Mouse (Mus musculus) stomach, postnatal 0 days (tissue): ENCODE data around the gene Ceacam15. TPM values are rescaled to one million over a fixed set of nuclear protein-coding genes. Genes with fewer than 3 reads are reported as not detected.
"Not testable (repeated sequence)": the region's sequence is repeated elsewhere in the genome, so short reads cannot be mapped to it uniquely, and the experiment has no call there.

Source experiments
- ATAC-seq: fragments of 200-750 bp; cut with Nextera tagmentation; 2 replicates; pipeline ENCODE4 v1.8.0; 2017; ENCODE audit not compliant: low FRiP score, low TSS enrichment
- DNase-seq: peaks from one replicate; pipeline ENCODE4 v3.0.0-alpha.2; 2016; ENCODE audit warnings: low spot score
- H3K27ac ChIP-seq: fragments of 300-500 bp; sonication (generic); replicated peaks from 2 replicates; pipeline ENCODE4 v1.5.1; 2014; ENCODE audit warnings: mild to moderate bottlenecking, control low read depth
- H3K27me3 ChIP-seq: fragments of 300-500 bp; sonication (generic); 2 replicates; pipeline ENCODE4 v1.6.1; 2014; ENCODE audit warnings: low read length; ENCODE audit not compliant: control insufficient read depth, insufficient read depth
- H3K36me3 ChIP-seq: fragments of 300-500 bp; sonication (generic); 2 replicates; pipeline ENCODE4 v1.6.1; 2014; ENCODE audit warnings: low read length, mixed read lengths; ENCODE audit not compliant: control insufficient read depth, insufficient read depth
- H3K4me1 ChIP-seq: fragments of 300-500 bp; sonication (generic); replicated peaks from 2 replicates; pipeline ENCODE4 v1.6.1; 2014; ENCODE audit warnings: antibody characterized with exemption; ENCODE audit not compliant: control insufficient read depth, insufficient read depth
- H3K4me2 ChIP-seq: fragments of 300-500 bp; sonication (generic); replicated peaks from 2 replicates; pipeline ENCODE4 v1.6.1; 2014; ENCODE audit warnings: low read depth, mild to moderate bottlenecking, control low read depth, moderate library complexity
- H3K4me3 ChIP-seq: fragments of 300-500 bp; sonication (generic); 2 replicates; pipeline ENCODE4 v1.5.1; 2014; ENCODE audit warnings: low read depth, low read length, control low read depth
- H3K9ac ChIP-seq: fragments of 300-500 bp; sonication (generic); 2 replicates; pipeline ENCODE4 v1.6.1; 2014; ENCODE audit warnings: mild to moderate bottlenecking, low read length, control low read depth, mixed read lengths
- H3K9me3 ChIP-seq: fragments of 300-500 bp; sonication (generic); 2 replicates; pipeline ENCODE4 v1.6.1; 2016; ENCODE audit warnings: low read length; ENCODE audit not compliant: control insufficient read depth
- CTCF ChIP-seq: IDR thresholded peaks from 2 replicates; pipeline ENCODE4 v1.5.1; 2016; ENCODE audit warnings: antibody characterized with exemption, low read depth, mild to moderate bottlenecking, moderate library complexity
- EP300 ChIP-seq: optimal IDR thresholded peaks from 2 replicates; pipeline ENCODE3; 2016; ENCODE audit warnings: antibody characterized with exemption
- WGBS: fragments of 180-500 bp; shearing (Covaris S2); extraction: QIAGEN DNeasy Blood & Tissue Kit; methylation state at CpG from one replicate; pipeline ENCODE4 v1.1.7; 2014; 5-methylcytosine and 5-hydroxymethylcytosine counted together
- polyA plus RNA-seq: library from polyadenylated mRNA; unstranded; fragments of >200 nt; fragmentation: Nextera tagmentation; extraction: Ambion mirVana; gene quantifications from 2 replicates; pipeline ENCODE4 v1.2.1, GENCODE M21; 2015

The Ceacam15 gene
- polyA plus RNA-seq, 1 experiment from 2014 or later = not detected

DNA sequence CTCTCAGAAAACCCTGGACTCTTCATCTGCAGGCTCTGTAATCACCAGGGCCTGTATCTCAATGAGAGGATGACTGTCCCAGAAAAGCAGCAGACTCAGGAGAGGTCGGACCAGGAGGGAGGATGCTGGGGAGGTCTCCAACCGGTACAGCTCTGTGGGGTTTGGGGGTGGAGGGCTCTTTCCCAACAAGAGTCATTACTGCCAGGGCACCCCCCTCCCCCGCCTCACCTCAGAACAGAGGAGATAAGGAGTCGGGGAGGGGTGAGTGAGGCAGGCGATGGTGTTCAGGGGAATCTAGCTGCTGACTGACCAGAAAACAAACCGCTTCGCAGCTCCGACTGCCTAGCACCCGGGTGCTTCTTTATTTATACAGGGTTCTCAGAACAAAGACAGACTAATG is 32.7 kb upstream of the Ceacam15 start:
- TF ChIP-seq EP300 (no peak), CTCF (no peak)
- ATAC-seq (no peak), DNase-seq (no peak)
- Histone ChIP-seq H3K4me1 (no peaks in the 10 kb centered on the region), H3K27ac (no peak overlapping the region), H3K4me3 (no peak overlapping the region), H3K36me3 (no peaks in the 10 kb centered on the region), H3K9ac (no peak overlapping the region), H3K9me3 (no peaks in the 10 kb centered on the region), H3K27me3 (no peaks in the 10 kb centered on the region), H3K4me2 (no peak overlapping the region)
- WGBS = 19% methylated on average over 9 of the region's 9 CpGs

DNA sequence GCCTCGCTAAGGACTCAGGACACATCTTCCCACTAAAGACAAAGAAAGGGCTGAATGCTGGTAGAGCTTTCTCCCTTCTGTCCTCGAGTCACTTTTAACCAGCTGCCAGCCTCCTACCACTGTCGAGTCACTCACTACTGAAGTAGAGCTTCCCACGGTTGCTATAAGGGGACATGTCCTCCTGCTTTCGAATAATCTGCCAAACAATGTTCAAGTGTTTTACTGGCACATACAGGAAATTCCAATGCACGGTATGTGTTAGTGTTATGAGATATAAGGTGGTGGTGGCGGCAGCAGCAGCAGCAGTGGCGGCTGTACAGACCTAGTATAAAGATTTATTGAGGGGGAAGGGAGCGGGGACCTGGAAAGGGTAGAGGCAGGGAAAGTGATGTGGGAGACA is 30.9 kb upstream of the Ceacam15 start:
- WGBS = 27% methylated on average over 9 of the region's 9 CpGs
- TF ChIP-seq CTCF (no peak), EP300 (no peak)
- H3K27ac ChIP-seq = no peak overlapping the region
- DNase-seq (no peak), ATAC-seq (no peak)
- H3K27me3 ChIP-seq = no peaks in the 10 kb centered on the region
- H3K4me3 ChIP-seq = no peak overlapping the region
- H3K9me3 ChIP-seq = no peaks in the 10 kb centered on the region
- no peaks in the 10 kb centered on the region for H3K36me3 ChIP-seq
- H3K4me1 ChIP-seq = no peaks in the 10 kb centered on the region
- no peak overlapping the region for H3K4me2 ChIP-seq
- H3K9ac ChIP-seq = no peak overlapping the region

DNA sequence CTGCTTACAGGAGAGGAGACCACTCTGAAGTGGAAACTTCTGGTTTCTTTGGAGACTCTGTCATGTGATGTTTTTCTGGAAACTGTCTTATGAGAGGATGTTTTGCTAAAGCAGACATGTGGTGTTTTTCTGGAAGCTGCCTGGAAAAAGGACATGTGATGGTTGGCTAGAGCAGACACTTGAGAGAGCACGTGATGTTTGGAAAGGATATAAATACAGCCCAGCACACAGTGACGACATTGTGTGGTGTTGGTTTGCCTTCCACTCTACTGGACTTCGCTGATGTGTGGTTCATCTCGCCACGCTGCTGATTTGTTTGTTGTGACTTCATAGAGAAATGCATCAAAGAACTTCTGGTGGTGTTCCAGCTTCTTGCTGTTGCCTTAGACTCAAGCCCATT is 25.1 kb upstream of the Ceacam15 start:
- Histone ChIP-seq H3K27ac (no peak overlapping the region), H3K4me3 (no peak overlapping the region), H3K9ac (no peak overlapping the region), H3K4me2 (no peak overlapping the region), H3K9me3 (no peaks in the 10 kb centered on the region), H3K27me3 (no peaks in the 10 kb centered on the region), H3K36me3 (no peaks in the 10 kb centered on the region), H3K4me1 (no peaks in the 10 kb centered on the region)
- ATAC-seq (no peak), DNase-seq (no peak)
- TF ChIP-seq CTCF (no peak), EP300 (no peak)
- 52% methylated on average over 5 of the region's 5 CpGs for WGBS

DNA sequence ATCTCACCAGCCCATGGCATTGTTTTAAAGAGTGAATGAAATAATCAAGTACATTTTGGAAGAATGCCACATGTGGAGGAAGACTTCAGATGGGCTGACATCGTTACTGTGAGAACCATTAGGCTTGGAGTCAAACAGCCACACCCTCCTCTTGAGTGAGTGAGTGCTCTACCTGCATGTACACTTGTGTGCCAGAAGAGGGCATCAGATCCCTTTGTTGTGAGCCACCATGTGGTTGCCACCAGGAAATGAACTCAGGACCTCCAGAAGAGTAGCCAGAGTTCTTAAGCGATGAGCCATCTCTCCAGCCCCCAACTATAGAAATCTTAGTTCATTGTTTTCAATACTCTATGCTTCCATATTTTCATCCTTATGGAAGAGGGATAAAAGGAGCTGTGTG is 23.5 kb upstream of the Ceacam15 start:
- Histone ChIP-seq H3K27me3 (no peaks in the 10 kb centered on the region), H3K27ac (no peak overlapping the region), H3K9ac (no peak overlapping the region), H3K36me3 (no peaks in the 10 kb centered on the region), H3K4me1 (no peaks in the 10 kb centered on the region), H3K9me3 (no peaks in the 10 kb centered on the region), H3K4me2 (no peak overlapping the region), H3K4me3 (no peak overlapping the region)
- TF ChIP-seq CTCF (peak; percentile 66), EP300 (no peak)
- DNase-seq (no peak), ATAC-seq (no peak; the same call in 1 of the 2 replicates)
- WGBS = 35% methylated on average over 2 of the region's 2 CpGs

DNA sequence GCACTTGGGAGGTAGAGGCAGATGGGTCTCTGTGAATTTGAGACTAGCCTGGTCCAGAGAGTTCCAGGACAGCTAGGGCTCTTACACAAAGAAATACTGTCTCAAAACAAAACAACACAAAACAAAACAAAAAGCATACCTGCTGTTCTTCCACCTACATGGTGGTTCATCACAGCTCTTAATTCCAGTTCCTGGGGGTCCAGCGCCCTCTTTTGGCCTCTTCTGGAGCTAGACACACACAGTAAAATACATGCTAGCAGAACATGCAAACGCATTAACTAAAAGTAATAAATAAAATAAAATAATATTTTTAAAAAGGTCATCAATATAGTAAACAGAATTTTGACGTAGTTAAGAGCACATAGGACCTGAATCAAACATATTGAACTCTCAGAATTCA is 19.5 kb upstream of the Ceacam15 start:
- Histone ChIP-seq H3K27ac (no peak overlapping the region), H3K9me3 (no peaks in the 10 kb centered on the region), H3K4me2 (no peak overlapping the region), H3K9ac (no peak overlapping the region), H3K4me1 (no peaks in the 10 kb centered on the region), H3K36me3 (no peaks in the 10 kb centered on the region), H3K27me3 (no peaks in the 10 kb centered on the region), H3K4me3 (no peak overlapping the region)
- DNase-seq = no peak
- WGBS = 33% methylated on average over 3 of the region's 3 CpGs
- no peak for ATAC-seq
- TF ChIP-seq CTCF (peak; percentile 59), EP300 (no peak)

DNA sequence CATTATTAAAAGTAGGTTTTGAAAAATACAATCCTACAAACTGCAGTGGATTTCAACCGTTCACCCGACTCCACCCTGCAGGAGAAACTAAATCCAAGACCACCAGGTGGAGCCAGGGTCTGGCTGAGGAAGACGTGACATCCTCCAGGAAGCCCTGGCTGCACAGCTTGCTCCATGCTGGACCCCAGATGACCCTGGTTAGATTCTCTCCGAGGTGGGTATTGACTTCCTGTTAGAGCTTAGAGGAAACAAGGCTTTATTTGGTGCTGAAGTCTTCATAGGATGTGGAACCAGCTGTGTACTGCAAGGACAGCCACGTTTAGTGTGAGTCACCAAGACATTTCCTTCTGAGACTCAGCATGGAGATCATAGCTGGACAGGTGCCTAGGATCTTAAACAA is 13.7 kb upstream of the Ceacam15 start:
- H3K4me3 ChIP-seq = no peak overlapping the region
- no peak for TF ChIP-seq EP300
- TF ChIP-seq CTCF = peak; percentile 28
- no peak overlapping the region for H3K27ac ChIP-seq
- DNase-seq = no peak
- H3K4me2 ChIP-seq = no peak overlapping the region
- 62% methylated on average over 5 of the region's 5 CpGs for WGBS
- 0 out of 2 replicates have a peak, but pooled peaks cover 3% of the 10 kb centered on the region for H3K9me3 ChIP-seq
- no peaks in the 10 kb centered on the region for H3K4me1 ChIP-seq
- no peaks in the 10 kb centered on the region for H3K36me3 ChIP-seq
- ATAC-seq = no peak
- no peaks in the 10 kb centered on the region for H3K27me3 ChIP-seq
- no peak overlapping the region for H3K9ac ChIP-seq

DNA sequence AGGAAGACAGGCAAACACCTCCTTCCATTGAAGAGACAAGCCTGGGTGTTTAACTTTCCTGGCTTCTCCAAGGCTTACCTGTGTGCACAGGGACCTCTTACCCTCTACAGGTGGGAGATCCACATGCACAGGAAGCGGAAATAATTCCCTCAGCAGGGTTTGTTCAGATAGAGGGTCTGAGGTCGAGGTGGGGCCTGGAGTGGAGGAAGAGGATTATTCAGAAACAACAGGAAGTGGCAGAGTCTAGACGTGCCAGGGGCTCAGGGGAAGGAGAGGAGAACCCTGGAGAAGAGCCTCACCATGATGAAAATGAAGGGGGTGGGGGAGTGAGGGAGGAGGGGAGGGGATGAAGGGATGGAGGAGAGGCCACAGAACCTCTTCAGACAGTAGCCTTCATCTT is 4.7 kb upstream of the Ceacam15 start:
- H3K9ac ChIP-seq, H3K9me3 ChIP-seq, DNase-seq, ATAC-seq, H3K36me3 ChIP-seq, H3K27ac ChIP-seq, H3K4me3 ChIP-seq, H3K27me3 ChIP-seq, H3K4me2 ChIP-seq, H3K4me1 ChIP-seq: not testable (repeated sequence)
- WGBS = 39% methylated on average over 3 of the region's 3 CpGs

DNA sequence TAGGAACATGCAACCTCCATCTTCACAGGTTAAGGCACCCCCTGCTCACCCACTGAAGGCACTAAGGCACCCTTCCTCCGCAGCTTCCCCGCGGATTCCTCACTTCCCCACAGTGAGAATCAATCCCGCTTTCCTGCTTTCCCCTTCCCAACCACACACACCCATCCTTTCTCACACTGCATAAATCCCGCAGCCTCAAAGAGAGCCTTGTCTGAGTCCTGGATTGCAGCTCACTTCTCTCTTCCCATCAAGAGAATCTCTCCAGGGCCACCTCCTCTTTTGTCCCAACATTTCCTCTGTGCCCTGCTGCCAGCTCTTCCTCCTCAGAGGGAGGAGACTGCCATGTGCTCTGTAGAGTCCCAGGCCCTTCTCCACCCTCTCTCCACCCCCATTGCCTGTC is 806 bp downstream of the Ceacam15 start:
- not testable (repeated sequence) for H3K9ac ChIP-seq, H3K36me3 ChIP-seq, H3K9me3 ChIP-seq, H3K4me3 ChIP-seq, H3K27ac ChIP-seq, H3K4me2 ChIP-seq, DNase-seq, H3K4me1 ChIP-seq, ATAC-seq, H3K27me3 ChIP-seq
- 25% methylated on average over 5 of the region's 5 CpGs for WGBS
